Mouse (Mus musculus): Measurements from ENCODE around the gene Akt2.

Gene Akt2

DNA sequence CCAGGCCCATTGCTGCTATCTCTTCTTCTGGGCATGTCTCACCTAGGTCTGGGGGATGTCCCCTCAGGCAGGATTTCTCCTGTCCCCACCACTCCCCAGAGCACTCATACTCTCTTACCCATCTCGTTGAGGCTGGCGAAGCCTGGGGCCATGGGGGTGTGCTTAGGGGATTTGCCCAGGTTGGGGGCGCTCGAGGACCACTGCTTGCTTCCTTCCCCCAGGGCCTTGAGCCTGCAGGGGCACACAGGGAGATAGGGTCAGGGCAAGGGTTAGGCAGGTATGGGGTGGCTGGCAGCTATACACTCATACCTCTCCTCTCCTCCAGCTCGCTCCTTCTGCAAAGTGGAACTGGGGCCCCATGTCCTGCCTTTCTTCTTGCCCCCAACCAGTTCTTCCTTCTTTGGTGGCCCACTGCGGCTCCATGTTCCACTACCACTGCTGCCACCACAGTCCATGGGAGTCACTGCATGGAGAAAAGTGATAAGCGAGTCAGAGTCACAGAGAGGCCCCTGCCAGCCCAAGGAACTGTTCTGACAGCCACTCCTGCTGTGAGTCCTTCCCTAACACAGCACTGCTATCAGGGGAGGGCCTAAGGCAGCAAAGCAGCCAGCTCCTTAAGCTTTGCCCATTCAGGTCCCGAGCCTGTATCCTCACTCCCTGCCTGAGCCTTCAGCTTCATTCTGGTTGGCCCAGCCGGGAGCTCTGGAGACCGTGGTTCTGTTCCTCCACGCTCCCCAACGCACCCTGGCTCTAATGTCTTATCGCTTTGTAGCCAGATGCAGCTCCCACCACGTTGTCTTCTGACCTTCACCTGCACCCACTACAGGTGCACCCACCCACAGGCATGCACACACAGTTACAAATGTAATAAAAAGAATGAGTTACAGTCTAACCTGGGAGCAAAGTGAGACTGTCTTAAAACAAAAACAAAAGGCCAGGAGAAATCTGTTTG is 67.6 kb downstream of the Akt2 start:
- no peak for DNase-seq (ENCODE audit: low spot score in 2 of 2)

DNA sequence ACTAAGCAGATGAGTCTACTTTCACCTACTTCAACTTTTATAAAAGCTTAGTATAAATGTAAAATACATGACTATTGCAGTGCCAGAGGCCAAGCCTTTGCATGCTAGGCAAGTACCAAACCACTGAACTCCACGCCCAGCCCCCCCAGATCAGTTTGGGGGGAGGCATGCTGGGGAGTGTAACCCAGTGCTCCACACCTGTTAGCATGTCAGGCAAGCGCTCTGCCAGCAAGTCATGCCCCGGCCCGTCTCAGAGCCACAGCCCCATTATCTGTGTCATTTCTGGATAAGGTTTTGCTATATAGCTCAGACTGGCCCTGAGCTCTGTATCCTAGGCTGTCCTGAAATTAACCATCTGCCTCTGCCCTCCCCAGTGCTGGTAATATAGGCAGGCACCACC is 70.7 kb downstream of the Akt2 start:
- DNase-seq (ENCODE audit: low spot score in 2 of 2) = no peak

DNA sequence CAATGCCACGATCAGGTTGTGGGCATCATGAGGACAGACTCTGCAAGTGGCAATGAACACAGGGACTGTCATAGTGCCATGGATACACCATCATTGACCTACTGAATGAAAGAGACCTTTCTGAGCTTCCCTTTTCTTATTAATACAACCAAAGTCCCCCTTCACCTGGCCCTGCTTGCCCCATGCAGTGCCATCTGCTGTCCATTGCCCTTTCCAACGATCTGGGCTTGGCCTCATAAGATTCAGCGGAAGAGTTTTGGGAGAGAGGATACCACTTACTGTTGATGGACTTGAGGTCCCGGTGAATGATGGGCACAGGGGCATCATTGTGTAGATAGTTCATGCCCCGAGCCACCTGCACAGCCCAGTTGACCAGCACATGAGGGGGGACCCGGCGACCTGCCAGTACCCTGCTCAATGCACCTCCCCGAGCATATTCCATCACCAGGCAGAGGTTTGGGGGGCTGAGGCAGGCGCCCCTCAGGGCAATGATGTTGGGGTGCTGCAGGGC is 81.8 kb downstream of the Akt2 start:
- DNase-seq (ENCODE audit: low spot score in 2 of 2) = no peak

DNA sequence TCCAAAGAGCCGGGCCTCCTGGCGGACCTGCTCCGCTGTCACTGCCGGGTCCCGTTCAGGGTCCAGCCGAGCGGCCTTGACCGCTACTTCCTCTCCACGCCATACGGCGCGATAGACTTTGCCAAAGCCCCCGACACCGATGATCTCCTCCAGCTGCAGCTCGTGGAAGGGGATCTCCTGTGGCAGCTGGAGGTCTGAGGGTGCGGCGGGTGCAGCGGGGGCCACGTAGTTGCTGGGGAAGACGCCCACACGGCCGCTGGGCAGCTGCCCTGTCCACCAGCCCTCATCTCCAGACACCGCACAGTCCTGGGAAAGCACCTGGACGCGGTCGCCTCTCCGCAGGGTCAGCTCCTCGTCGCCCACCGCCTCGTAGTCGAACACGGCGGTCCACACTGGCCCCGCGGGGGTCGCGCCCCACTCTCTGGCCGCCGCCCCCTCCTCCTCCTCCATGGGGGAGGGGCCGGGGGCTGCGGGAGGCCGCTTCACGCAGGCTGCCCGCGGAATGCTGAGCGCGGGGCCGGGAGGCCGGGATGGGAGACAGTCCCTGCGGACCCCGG is 82.3 kb downstream of the Akt2 start:
- no peak for DNase-seq (ENCODE audit: low spot score in 2 of 2)

DNA sequence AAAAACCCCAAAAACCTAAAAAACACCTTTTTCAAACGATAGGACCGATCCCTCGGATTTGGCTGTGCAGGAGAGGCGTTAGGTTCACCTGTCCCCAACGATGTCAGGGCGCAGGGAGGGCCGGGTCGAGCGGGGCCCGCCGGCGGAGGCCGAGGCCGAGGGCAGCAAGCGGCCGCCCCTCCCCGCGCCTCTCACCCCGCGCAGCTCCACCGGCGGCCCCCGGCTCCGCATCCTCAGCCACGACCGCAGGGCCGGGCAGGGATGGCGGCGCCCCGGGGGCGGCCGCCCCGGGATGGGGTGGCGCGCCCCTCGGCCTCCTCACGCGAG is 82.8 kb downstream of the Akt2 start:
- no peak for DNase-seq (ENCODE audit: low spot score in 2 of 2)

DNA sequence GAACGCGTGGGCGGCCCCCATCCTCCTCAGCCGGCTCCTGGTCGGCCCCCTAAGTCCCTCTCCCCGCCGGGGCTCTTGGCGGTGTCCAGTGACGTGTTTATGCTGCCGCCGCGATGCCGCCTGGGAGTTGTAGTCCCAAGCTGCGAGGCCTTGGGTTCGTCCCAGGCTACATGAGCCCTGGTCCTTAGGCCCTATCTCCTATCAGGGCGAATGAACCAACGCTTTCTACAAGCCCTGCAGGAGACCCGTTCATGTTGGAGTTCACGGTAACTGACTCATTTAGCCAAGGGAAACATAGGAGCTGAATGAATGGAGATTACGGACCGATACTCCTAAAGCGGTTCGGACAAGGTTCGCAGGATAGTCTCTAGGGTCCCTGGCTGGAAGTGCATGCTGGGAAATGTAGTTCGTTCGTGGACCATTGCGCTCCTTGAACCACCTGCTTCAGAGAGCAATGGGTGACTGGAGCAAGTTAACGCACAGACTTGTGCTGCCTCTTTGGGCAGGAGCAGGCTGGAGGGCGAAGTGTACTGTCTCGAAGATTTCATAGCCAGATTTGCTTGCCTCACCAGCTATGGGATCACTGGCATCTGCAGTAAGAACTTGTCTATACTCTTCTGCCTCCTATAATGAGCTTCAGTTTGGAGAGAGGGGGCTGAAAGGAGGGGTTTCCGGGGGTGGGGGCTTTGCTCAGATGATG is 83.3 kb downstream of the Akt2 start, which contains the start of gene Map3k10:
Map3k10 (minus strand) TSS at position 77 of the 700 bp plus-strand sequence.
- peak; percentile 77 to 86 for DNase-seq (ENCODE audit: low spot score in 2 of 2)

DNA sequence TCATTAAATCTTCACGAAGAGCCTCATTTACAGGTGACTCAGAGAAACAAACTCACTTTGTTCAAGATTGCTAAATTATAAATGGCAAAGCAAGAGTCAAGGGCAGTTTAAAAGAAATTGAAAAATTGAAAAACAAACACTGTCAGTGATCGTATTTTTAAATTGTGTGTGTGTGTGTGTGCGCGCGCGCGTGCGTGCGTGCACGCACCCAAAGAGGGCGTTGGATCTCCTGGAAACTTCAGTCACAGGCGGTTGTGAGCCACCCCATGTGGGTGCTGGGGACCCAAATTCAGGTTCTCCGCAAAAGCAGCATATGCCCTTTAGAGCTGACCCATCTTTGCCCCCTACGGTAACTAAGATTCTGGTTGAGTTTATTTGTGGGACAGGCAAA is 83.9 kb downstream of the Akt2 start:
- DNase-seq (ENCODE audit: low spot score in 2 of 2) = no peak

DNA sequence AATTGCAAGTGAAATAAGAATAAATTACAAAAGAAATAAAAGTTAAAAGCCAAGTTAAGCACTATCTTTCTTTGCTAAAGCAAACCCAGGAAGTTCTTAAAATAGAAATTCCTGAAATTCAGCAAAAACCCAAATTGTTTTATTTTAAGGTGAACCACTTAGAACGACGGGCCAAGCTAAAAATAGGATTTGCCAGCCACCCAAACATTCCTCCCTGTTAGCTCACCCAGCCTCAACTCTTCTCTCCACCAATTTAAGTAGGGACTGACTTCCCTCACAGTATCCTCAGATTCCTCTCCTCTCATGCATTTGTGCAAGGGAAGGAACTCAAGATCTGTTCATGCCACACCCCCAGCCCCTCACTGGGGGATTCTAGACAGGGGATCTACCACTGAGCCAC is 91.9 kb downstream of the Akt2 start:
- DNase-seq (ENCODE audit: low spot score in 2 of 2) = no peak

DNA sequence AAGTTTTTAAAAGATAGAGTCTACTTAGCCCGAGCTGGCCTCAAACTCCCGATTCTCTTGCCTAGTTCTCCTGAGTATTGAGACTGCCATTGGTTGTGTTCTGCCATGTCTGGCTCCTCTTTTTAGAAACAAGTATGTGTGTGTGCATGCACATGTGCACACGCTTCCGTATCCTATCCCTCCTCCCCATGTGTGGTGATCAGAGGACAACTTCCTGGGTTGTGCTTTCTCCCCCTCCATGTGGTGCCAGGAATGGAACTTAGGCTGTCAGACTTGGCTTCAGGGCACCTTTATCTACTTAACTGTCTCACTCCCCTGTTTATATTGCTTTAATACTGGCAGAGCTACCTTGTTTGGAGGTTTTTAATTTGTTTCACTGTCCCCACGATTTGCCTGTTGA is 93.9 kb downstream of the Akt2 start:
- DNase-seq (ENCODE audit: low spot score in 2 of 2) = no peak

DNA sequence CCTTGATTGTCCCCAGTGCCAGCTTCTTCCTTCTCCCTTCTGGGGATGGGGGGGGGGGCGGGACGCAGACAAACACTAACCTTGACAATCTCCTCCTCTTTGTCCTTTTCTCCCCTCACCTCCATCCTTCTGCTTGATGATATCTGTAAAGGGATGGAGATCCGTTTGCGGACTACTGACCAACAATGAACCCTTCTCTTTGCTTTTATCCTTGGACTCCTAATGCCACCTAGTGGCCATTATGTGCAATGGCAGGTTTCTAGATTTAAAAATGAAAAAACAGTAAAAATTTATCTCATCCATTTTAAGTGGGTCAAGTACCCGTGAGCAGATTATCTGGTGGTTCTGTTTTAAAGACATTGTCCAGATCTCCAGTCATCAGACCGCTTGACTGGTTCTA is 94.3 kb downstream of the Akt2 start:
- DNase-seq (ENCODE audit: low spot score in 2 of 2) = no peak

DNA sequence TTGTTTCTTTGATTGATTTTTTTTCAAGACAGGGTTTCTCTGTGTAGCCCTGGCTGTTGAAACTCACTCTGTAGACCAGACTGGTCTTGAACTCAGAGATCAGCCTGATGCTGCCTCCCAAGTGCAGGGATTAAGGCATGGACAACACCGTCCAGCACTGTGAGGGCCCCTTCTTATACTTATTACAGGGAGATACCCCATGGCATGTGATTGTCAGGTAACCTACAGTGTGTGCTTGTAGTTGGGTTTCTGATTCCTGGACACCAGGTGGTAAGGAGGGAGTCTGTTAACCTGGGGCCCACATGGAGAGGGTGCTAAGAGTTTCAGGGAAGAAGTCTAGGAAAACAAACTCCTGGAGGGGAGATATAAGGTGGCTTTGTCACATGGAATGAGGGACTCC is 95.7 kb downstream of the Akt2 start:
- DNase-seq (ENCODE audit: low spot score in 2 of 2) = no peak

DNA sequence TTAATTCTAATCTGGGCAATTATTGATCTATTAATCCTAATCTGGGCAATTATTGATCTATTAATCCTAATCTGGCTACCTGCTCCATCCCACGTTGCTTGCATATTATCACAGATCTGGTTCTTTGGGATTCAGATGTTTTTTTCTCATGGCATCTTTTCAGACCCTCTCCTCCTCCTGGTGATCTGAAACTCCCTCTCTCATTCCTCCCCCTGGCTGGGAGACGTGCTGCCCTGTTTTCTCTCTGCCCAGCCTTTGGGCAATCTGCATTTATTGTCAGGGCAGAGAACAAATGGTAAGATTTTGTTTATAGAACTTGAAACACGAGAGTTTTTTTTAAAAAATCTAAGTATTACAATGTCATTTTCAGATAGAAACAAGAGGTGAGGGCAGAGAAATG is 96.5 kb downstream of the Akt2 start:
- DNase-seq (ENCODE audit: low spot score in 2 of 2) = no peak

DNA sequence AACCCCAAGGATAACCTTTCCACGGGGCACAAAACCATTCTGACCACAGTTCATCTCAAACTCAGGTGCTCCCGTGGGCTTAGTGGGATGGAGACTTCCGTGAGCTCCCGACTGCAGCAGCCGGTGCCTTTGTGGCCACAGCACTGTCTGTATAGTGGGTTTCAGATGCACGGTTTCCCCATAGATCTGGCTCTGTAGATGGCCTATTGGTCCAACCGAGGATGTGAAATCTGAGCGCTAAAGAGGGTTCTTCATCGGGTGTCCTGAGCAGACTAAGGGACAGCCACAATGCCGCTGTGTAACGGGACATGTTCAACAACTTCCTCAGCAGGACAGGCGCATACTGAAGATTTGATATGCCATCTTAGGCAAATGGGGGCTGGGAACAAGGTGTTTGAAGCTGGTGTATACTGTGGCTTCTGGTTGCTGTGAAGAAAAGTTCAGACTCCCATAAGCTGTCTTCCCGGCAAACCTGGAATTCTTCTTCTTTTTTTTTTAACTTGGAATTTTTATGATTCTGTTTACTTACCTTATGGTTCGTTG is 97.0 kb downstream of the Akt2 start:
- DNase-seq (ENCODE audit: low spot score in 2 of 2) = no peak

DNA sequence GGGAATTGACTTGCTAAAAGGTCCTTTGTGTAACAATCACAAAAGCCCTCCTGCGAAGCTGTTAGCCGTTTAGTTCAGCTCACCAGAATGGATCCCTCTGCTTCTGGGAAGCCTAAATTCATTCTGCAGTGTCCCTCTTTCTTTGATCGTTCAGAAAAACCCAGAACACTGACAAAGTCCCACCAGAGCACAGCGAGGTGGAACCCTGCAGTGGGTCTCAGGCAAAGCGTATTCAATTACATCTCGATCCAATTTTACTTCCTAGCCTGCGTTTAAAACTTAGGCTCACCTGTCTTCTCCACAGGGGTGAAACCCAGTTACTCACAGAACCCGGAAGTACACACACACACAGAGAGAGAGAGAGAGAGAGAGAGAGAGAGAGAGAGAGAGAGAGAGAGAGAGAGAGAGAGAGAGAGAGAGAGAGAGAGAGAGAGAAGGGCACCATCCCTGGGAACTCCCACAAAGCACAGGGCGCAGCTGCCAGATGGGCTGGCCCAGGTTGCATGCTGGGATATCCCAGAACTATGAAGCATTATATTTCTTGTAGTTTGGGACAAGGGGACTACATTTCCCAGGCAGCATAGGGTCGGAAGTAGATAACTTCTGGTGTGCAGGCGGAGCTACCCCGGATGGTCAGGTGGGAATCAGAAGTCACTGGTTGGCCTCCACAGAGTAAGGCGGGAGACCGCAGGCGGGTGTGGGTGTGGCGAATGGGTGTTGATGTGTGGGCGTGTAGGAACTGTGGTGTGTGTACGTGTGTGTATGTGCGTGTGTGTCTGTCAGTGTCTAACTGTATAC is 97.7 kb downstream of the Akt2 start, which contains the start of gene Zfp607b:
Zfp607b (plus strand) TSS at position 526 of the 798 bp plus-strand sequence.
- peak; percentile 71 to 82 for DNase-seq (ENCODE audit: low spot score in 2 of 2)

Measured in spleen, postnatal 14 days (tissue).